Mouse (Mus musculus): ENCODE measurements at regions not wholly inside any gene's neighbourhood (a gene's known extent, or its start where the extent isn't known, plus 50 kb on each side); places are given as distances from the start of the nearest gene placed in this dataset.

- TF ChIP-seq POLR2A (IDR thresholded peaks at IDR 0.05; ENCODE audit: extremely low read depth, insufficient read depth, low read length): no peak
- TF ChIP-seq CTCF (IDR thresholded peaks at IDR 0.05; ENCODE audit: low read depth, low read length): no peak
Observed at GRCm38 (mm10) chr14:11422306-11422705, 65.8 kb upstream of the Gm3839 start.

All from liver, adult 2 months (tissue).